Mouse (Mus musculus) gastrocnemius, adult 2 months (tissue): ENCODE measurements around the gene Naaa. TPM values are rescaled to one million over a fixed set of nuclear protein-coding genes. Genes with fewer than 3 reads are reported as not detected.

Experiments
- DNase-seq: peaks from one replicate; pipeline ENCODE4 v3.0.0; 2022
- H3K27ac ChIP-seq: fragments of 200-600 bp; 2 replicates; pipeline ENCODE4 v1.8.1; 2022; ENCODE audit warnings: mild to moderate bottlenecking
- H3K4me3 ChIP-seq: fragments of 200-600 bp; 2 replicates; pipeline ENCODE4 v1.8.1; 2022; ENCODE audit warnings: mild to moderate bottlenecking, moderate library complexity
- CTCF ChIP-seq: fragments of 200-600 bp; IDR thresholded peaks from 2 replicates; pipeline ENCODE4 v1.8.1; 2022; ENCODE audit warnings: antibody characterized with exemption, mild to moderate bottlenecking, moderate library complexity
- intact Hi-C: fragments of 180-260 bp; cut with DNase I; formaldehyde crosslinking; loops from one replicate; pipeline ENCODE4 v1.15.1; 2025
- long read RNA-seq, 2 experiments: library from polyadenylated mRNA; stranded (forward); transcript quantifications; one replicate each; pipeline ENCODE4 v2.0.0; 2021
- total RNA-seq, 2 experiments: library from RNA; stranded (reverse); gene quantifications; 2 replicates each; pipeline ENCODE4 v1.2.3; 2021

Gene Naaa
- total RNA-seq: 1 to 10 TPM; 5.5 to 8.5 TPM
- long read RNA-seq, experiment 1, partial matches to known transcripts: 0 of 4 reads
- long read RNA-seq, experiment 1, other reads (novel, unspliced or antisense): 1 of 4 reads
- long read RNA-seq, experiment 2, partial matches to known transcripts: 0 of 4 reads
- long read RNA-seq, experiment 2, other reads (novel, unspliced or antisense): 1 of 4 reads

DNA sequence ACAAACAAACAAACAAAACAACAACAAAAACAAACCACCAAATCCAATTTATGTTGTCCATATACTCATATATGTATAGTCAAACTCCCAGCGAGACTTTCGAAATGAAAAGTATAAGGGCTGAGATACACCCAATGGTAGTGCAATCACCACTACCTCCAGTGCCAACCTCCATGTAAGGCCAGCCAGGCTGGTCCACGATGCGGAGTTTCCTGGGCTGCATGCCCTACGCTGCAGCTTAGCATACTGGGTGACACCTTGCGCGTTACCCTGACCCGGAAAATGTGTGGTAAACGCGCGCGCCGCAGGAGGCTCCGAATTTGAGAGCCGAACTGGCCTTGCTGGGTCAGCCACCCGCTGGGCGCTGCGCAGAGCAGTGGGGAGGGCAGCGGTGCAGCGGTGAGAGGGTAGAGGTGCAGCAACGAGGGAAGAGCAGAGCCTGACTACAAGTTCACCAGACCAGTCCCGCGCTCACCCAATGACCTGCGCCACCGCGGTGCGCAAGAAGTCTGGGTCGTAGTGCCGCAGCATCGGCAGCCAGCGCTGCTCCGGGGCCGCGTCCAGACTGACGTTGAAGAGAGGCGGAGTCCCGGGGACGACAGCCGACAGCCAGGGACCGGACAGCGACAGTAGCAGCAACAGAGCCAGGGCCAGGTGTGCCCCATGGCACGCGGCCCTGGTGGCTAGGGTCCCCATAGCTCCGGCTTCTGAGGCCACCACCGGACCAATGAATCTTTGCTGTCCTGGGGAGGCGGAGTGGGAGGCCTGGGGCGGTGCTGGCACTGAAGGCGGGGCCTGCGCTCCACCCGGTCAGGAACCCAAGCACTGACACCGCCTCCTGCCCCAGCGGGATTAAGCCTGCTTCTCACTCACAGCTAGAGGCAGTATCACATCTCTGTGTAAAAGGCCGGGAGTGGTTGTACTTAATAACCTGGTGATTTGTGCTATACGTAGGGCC is at the start of gene Naaa:
Gene Naaa (minus strand): TSS at position 734 of the 958 bp plus-strand sequence.
- peak within 1 kb of the TSS; percentile 97 for H3K27ac ChIP-seq
- peak; percentile 68 for TF ChIP-seq CTCF
- intact Hi-C loops: no loop called here
- peak; percentile 95 for DNase-seq
- H3K4me3 ChIP-seq: peak within 1 kb of the TSS; percentile 77

- TF ChIP-seq CTCF: no peak
- DNase-seq: no peak
- no peak overlapping the region for H3K27ac ChIP-seq
- intact Hi-C loops: no loop called here
- H3K4me3 ChIP-seq: no peak overlapping the region
Observed at GRCm38 (mm10) chr5:92327367-92327766, 49.4 kb upstream of the Naaa start.

GRCm38 (mm10) chr5:92323264-92323663 is 45.3 kb upstream of the Naaa start:
- peak; percentile 85 for DNase-seq
- H3K4me3 ChIP-seq: no peak overlapping the region
- no peak for TF ChIP-seq CTCF
- H3K27ac ChIP-seq: peak overlapping the region; percentile 64
- intact Hi-C loops: no loop called here

DNA sequence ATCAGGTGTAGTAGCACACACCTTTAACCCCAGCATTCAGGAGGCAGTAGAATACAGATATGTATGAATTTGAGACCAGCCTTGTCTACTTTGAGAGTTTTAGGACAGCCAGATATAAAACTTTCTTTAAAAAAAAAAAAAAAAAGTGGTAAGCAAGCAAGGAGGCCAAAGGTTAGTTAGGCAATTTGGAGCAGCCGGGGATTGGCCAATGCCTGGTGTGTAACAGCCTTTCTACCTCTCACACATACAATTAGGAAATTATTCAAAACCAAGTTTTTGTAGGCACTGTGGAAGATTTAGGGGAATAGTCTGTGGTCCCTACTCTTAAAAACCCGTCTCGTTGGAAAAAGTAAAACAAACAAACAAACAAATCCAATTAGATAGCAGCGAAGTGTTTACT is 44.6 kb upstream of the Naaa start:
- no peak for TF ChIP-seq CTCF
- Histone ChIP-seq H3K4me3 (no peak overlapping the region), H3K27ac (peak overlapping the region; percentile 64)
- intact Hi-C loops: no loop called here
- no peak for DNase-seq

GRCm38 (mm10) chr5:92321631-92322400 is 43.8 kb upstream of the Naaa start:
- Histone ChIP-seq H3K27ac (peak overlapping the region; percentile 28; the same call in 1 of the 2 replicates), H3K4me3 (no peak overlapping the region)
- DNase-seq: no peak
- intact Hi-C loops: no loop called here
- TF ChIP-seq CTCF: no peak

DNA sequence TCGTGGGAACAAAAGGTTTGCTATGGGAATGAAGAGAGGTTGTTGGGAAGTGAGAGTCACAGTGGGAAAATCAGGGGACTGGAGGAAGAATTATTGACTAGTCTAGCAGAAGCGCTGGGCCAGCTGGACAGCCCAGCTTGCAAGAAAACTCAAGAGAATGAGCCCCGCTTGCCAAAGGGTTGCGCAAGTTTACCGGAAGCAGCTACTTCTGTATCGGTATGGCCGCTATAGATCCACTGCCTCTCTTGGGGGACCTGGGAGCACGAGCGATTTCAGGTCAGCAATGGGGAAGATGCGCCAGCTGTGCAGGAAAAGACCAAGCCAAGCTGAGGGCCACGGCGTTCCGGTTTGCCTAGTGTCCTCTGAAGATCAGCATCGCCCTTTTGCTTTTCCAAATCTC is 40.6 kb upstream of the Naaa start:
- intact Hi-C loops: no loop called here
- Histone ChIP-seq H3K27ac (no peak overlapping the region), H3K4me3 (no peak overlapping the region)
- DNase-seq: peak; percentile 61
- TF ChIP-seq CTCF: no peak

- no peak for DNase-seq
- TF ChIP-seq CTCF: no peak
- Histone ChIP-seq H3K4me3 (no peak overlapping the region), H3K27ac (no peak overlapping the region)
- intact Hi-C loops: no loop called here
Observed at GRCm38 (mm10) chr5:92318119-92318518, 40.1 kb upstream of the Naaa start.

- no peak for TF ChIP-seq CTCF
- intact Hi-C loops: loop anchor here (5.0 kb wide), 1 partner anchor 84 kb away; no protein-coding TSS in a partner anchor
- no peak overlapping the region for H3K4me3 ChIP-seq
- DNase-seq: no peak
- H3K27ac ChIP-seq: no peak overlapping the region
Observed at GRCm38 (mm10) chr5:92313776-92314175, 35.8 kb upstream of the Naaa start.

DNA sequence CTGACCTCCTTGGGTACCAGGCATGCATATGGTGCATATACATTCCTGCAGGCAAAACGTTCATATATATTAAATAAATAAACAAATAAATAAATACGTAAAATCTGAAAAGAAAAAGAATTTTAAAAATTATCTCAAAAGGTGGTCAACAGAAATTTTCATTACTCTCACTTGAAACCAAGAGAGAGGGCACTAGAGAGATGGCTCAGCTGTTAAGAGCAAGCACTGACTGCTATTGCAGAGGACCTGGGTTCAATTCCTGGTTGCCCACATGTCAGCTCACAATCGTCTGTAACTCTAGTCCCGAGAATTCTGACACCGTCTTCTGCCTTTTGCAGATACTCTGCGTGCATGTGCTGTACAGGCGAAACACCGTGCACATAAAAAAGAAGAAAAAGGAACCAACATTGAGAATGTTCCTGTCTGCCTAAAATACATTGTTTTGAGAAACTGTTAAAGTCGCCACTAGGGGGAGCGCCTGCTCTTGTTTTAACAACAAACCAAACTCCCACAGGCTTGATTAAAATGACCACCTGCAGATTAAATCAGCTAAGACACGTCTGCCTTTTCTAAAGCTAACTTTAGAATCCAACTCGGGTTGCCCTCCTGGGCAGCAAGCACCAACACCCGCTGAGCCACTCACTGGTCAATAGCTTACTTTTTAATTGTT is 34.2 kb upstream of the Naaa start:
- TF ChIP-seq CTCF: peak; percentile 84
- intact Hi-C loops: loop anchor here (1.0 to 5.0 kb wide), 2 partner anchors 69 to 85 kb away; no protein-coding TSS in a partner anchor
- Histone ChIP-seq H3K4me3 (peak overlapping the region; percentile 32; the same call in 1 of the 2 replicates), H3K27ac (peak overlapping the region; percentile 38; the same call in 1 of the 2 replicates)
- peak; percentile 85 for DNase-seq

- intact Hi-C loops: loop anchor here (5.0 kb wide), 1 partner anchor 87 kb away; no protein-coding TSS in a partner anchor
- TF ChIP-seq CTCF: peak; percentile 77
- H3K4me3 ChIP-seq: peak within 1 kb of the TSS; percentile 78
- DNase-seq: peak; percentile 95
- peak within 1 kb of the TSS; percentile 97 for H3K27ac ChIP-seq
Observed at GRCm38 (mm10) chr5:92309681-92310511, 31.9 kb upstream of the Naaa start, which contains the start of gene Sdad1. Sdad1 (minus strand) TSS chr5:92310479.

DNA sequence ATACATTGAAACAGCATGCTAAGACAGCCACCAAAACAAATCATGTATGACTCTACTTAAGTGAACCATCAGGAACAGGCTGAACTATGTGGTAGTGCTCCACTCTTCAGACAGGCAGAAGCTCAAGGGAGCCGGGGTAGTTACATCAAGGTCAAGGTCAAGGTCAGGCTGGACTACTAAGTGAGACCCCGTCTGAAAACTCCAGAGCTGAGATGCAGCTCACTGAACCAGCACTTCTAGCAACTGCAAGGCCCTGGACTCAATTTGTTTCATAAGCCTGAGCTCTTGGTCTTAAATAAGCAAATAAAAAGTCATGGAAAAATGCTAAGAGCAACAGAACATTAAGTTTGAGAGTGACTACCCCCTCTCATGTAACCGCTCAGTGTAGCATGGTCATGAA is 26.3 kb upstream of the Naaa start:
- no peak for TF ChIP-seq CTCF
- intact Hi-C loops: no loop called here
- Histone ChIP-seq H3K27ac (no peak overlapping the region), H3K4me3 (no peak overlapping the region)
- no peak for DNase-seq
